Mouse (Mus musculus) inflammation-experienced regulatory T-cells, adult 6 months (primary cell): ENCODE measurements around the gene Haspin. TPM values are rescaled to one million over a fixed set of nuclear protein-coding genes. Genes with fewer than 3 reads are reported as not detected.

Experiments
- ATAC-seq: one replicate; pipeline ENCODE4 v1.8.0; 2017
- polyA plus RNA-seq, 3 experiments: library from polyadenylated mRNA; unstranded; fragments of 100-300 nt; shearing (Covaris generic); gene quantifications; one replicate each; pipeline ENCODE4 v1.2.1; 2017

Gene Haspin
- polyA plus RNA-seq, 3 experiments from 2014 or later: 6.7 to 11.1 (median 8.1) TPM

- no peak for ATAC-seq
Observed at GRCm38 (mm10) chr11:73087700-73088480, 50.2 kb downstream of the Haspin start.

Other genes with a start within 250 kb of the Haspin start
- 100 to 1,000 TPM in 1 of 3 experiments, 10 to 100 TPM in 2; 61.5 to 121 (median 72.5) TPM for gene Atp2a3, start 177.1 kb downstream of the Haspin start, polyA plus RNA-seq
- not detected for gene P2rx1, start 139.2 kb downstream of the Haspin start, polyA plus RNA-seq
- 1 to 10 TPM in 2 of 3 experiments, under 1 TPM in 1; 0.92 to 3.2 (median 3.0) TPM for gene Camkk1, start 119.3 kb downstream of the Haspin start, polyA plus RNA-seq
- 10 to 100 TPM; 12.6 to 21.1 (median 19.4) TPM for gene Ncbp3, start 90.5 kb downstream of the Haspin start, polyA plus RNA-seq
- 100 to 1,000 TPM in 2 of 3 experiments, 10 to 100 TPM in 1; 30.7 to 110 (median 101) TPM for gene Itgae, start 47.7 kb downstream of the Haspin start, polyA plus RNA-seq
- gene P2rx5, start 22.1 kb upstream of the Haspin start, polyA plus RNA-seq: under 1 TPM in 2 of 3 experiments, not detected in 1; 0.23 to 0.24 TPM
- 10 to 100 TPM; 43.7 to 57.0 (median 49.4) TPM for gene Emc6, start 38.7 kb upstream of the Haspin start, polyA plus RNA-seq
- 10 to 100 TPM; 20.9 to 43.7 (median 25.2) TPM for gene Tax1bp3, start 38.8 kb upstream of the Haspin start, polyA plus RNA-seq
- 10 to 100 TPM in 2 of 3 experiments, 1 to 10 TPM in 1; 7.4 to 11.4 (median 11.3) TPM for gene Ctns, start 60.7 kb upstream of the Haspin start, polyA plus RNA-seq
- 1 to 10 TPM; 1.7 to 3.3 (median 2.7) TPM for gene Shpk, start 61.2 kb upstream of the Haspin start, polyA plus RNA-seq
- gene Trpv1, start 96.0 kb upstream of the Haspin start, polyA plus RNA-seq: not detected
- gene Trpv3, start 129.1 kb upstream of the Haspin start, polyA plus RNA-seq: not detected
- gene Aspa, start 191.3 kb upstream of the Haspin start, polyA plus RNA-seq: not detected
- gene Gm49340, start 191.4 kb upstream of the Haspin start, polyA plus RNA-seq: not detected
- gene Spata22, start 191.4 kb upstream of the Haspin start, polyA plus RNA-seq: not detected
- not detected for gene Olfr20, start 212.5 kb upstream of the Haspin start, polyA plus RNA-seq
- gene Olfr376, start 233.0 kb upstream of the Haspin start, polyA plus RNA-seq: not detected